Comparison of ENCODE assay signal across 11 mouse cellular contexts in genomic region chr13:75981901-75982300, GRCm38 (mm10). TPM values are rescaled to one million over a fixed set of nuclear protein-coding genes. Genes with fewer than 3 reads are reported as not detected.
A peak's percentile ranks its signal among the peaks of the same experiment; 100 is the strongest.
DNase-seq lines count a peak whose midpoint lies in the region; TF ChIP-seq lines count a peak whose summit lies in the region.
"Had no signal": no experiment of that assay in that cellular context is flagged by ENCODE, and none has a peak within 500 bp of the region (broad histone marks: within the 10 kb centered on the region; RNA-seq: fewer than 3 reads in every experiment).

No protein-coding gene starts in this region.

- H3K27me3 ChIP-seq in CH12.LX (replicated peaks) = no peaks in the 10 kb centered on the region
- H3K27me3 ChIP-seq: limb, embryonic 15.5 days had no signal

- no peaks in the 10 kb centered on the region for H3K79me2 ChIP-seq in CH12.LX (replicated peaks; ENCODE audit: control insufficient read depth, extremely low read depth, insufficient read depth, poor library complexity, severe bottlenecking)

- H3K36me3 ChIP-seq in CH12.LX (replicated peaks in 1 of 2; ENCODE audit: control insufficient read depth in 1 of 2, insufficient read depth in 1 of 2, low read length in 1 of 2) = no peaks in the 10 kb centered on the region
- H3K36me3 ChIP-seq: limb, embryonic 15.5 days had no signal

- dilution Hi-C loops in CH12.LX (cut with MboI; ENCODE audit: extremely low pct_ligation_motif_present, extremely low pct_unique_long_range_greater_than_20kb, low sequenced_read_pairs) = no loop called here

- no peaks in the 10 kb centered on the region for H3K9me3 ChIP-seq in CH12.LX (replicated peaks; ENCODE audit: low read length)
- H3K9me3 ChIP-seq: limb, embryonic 15.5 days had no signal

- H3K27ac ChIP-seq in CH12.LX (ENCODE audit: insufficient read depth, low read depth) = no peak overlapping the region
- H3K27ac ChIP-seq: limb, embryonic 15.5 days had no signal

- H3K9ac ChIP-seq in CH12.LX (ENCODE audit: insufficient read depth, low read depth) = no peak overlapping the region
- H3K9ac ChIP-seq: limb, embryonic 15.5 days had no signal

- TF ChIP-seq CTCF in CH12.LX (conservative IDR thresholded peaks at IDR 0.05 in 1 of 2, IDR thresholded peaks at IDR 0.05 in 1 of 2; ENCODE audit: low read depth in 2 of 2, low read length in 2 of 2) = peak in 1 of 2 experiments; percentile 65; a peak in 3 of 4 replicates

- no peak for TF ChIP-seq POLR2A in CH12.LX (IDR thresholded peaks at IDR 0.05; ENCODE audit: low read depth, low read length)

- H3K4me3 ChIP-seq in CH12.LX (replicated peaks in 1 of 3; ENCODE audit: low read depth in 2 of 3, low read length in 2 of 3, poor library complexity in 1 of 3) = no peak overlapping the region
- H3K4me3 ChIP-seq: limb, embryonic 15.5 days had no signal

- peak; percentile 7 to 32 for DNase-seq in kidney, adult 8-10 months
- DNase-seq in kidney, postnatal 10 days = no peak
- DNase-seq in 416B (ENCODE audit: low read depth) = peak; percentile 68
- peak; percentile 29 for DNase-seq in CH12.LX (ENCODE audit: extremely low read depth)
- DNase-seq in induced T-regulatory cell, adult 2 months (ENCODE audit: low read depth) = peak; percentile 38
- no peak for DNase-seq in layer of hippocampus, postnatal 36 days
- no peak for DNase-seq in layer of hippocampus, adult 11-12 months (ENCODE audit: low spot score)
- no peak for DNase-seq in adrenal gland, postnatal 25 days
- DNase-seq: cerebellum, adult 8-10 months had no signal

- TF ChIP-seq EP300 in CH12.LX (IDR thresholded peaks at IDR 0.05; ENCODE audit: low read length) = no peak

- peak; percentile 53 for TF ChIP-seq RAD21 in CH12.LX (IDR thresholded peaks at IDR 0.05; ENCODE audit: low read depth, low read length)

- no peaks in the 10 kb centered on the region for H3K4me1 ChIP-seq in CH12.LX (ENCODE audit: control insufficient read depth in 1 of 2, insufficient read depth in 2 of 2)
- H3K4me1 ChIP-seq: limb, embryonic 15.5 days had no signal

- in situ Hi-C loops in CH12.LX (cut with MboI; ENCODE audit: low pct_ligation_motif_present, low pct_unique_long_range_greater_than_20kb, low sequenced_read_pairs) = no loop called here

- no peak overlapping the region for H3K4me2 ChIP-seq in CH12.LX (ENCODE audit: insufficient read depth, low read depth, poor library complexity, severe bottlenecking)
- H3K4me2 ChIP-seq: limb, embryonic 15.5 days had no signal

TF ChIP-seq in CH12.LX, 34 proteins besides CTCF, POLR2A, EP300 and RAD21:
- TF ChIP-seq ELF1 (IDR thresholded peaks at IDR 0.05; ENCODE audit: low read depth, low read length) = no peak
- TF ChIP-seq E2F4 (IDR thresholded peaks at IDR 0.05; ENCODE audit: insufficient replicate concordance, low read depth, low read length) = no peak
- TF ChIP-seq JUN (IDR thresholded peaks at IDR 0.05; ENCODE audit: insufficient read depth, low read depth, low read length) = no peak
- TF ChIP-seq SMC3 (IDR thresholded peaks at IDR 0.05; ENCODE audit: low read depth, low read length) = peak; percentile 55
- no peak for TF ChIP-seq MXI1 (IDR thresholded peaks at IDR 0.05; ENCODE audit: low read depth, low read length)
- TF ChIP-seq MAX (IDR thresholded peaks at IDR 0.05; ENCODE audit: low read length) = no peak

RNA-seq across cellular contexts. Expression of gene Spata9, which starts 15.0 kb away (rescaled TPM):
- total RNA-seq in CH12.LX (2012; rRNA removed) (not detected in 2 replicates), CH12.LX (2014; rRNA removed) (not detected in 2 replicates)
- polyA plus RNA-seq in CH12.LX (2012; ENCODE audit: insufficient read length, low read depth) = 0.36 and 0.48 TPM in 2 replicates
- not detected for total RNA-seq in layer of hippocampus, postnatal 36 days (2021)
- not detected in 2 replicates for total RNA-seq in adrenal gland, postnatal 25 days (2021)
- polyA plus RNA-seq: large intestine, adult 2 months had no signal

RNA-seq across cellular contexts. Expression of gene Rfesd, which starts 36.6 kb away (rescaled TPM):
- total RNA-seq in CH12.LX (2012; rRNA removed) = 7.8 and 8.0 TPM in 2 replicates
- total RNA-seq in CH12.LX (2014; rRNA removed) = 15.9 and 17.7 TPM in 2 replicates
- 9.7 and 13.5 TPM in 2 replicates for polyA plus RNA-seq in CH12.LX (2012; ENCODE audit: insufficient read length, low read depth)
- 10 to 100 TPM; 15.8 to 20.8 TPM for total RNA-seq in layer of hippocampus, postnatal 36 days (2021)
- 27.7 and 30.7 TPM in 2 replicates for total RNA-seq in adrenal gland, postnatal 25 days (2021)

RNA-seq across cellular contexts. Expression of gene Rhobtb3, which starts 38.2 kb away (rescaled TPM):
- 3.6 and 3.9 TPM in 2 replicates for total RNA-seq in CH12.LX (2012; rRNA removed)
- total RNA-seq in CH12.LX (2014; rRNA removed) = 3.4 and 4.2 TPM in 2 replicates
- polyA plus RNA-seq in CH12.LX (2012; ENCODE audit: insufficient read length, low read depth) = 1.6 and 2.0 TPM in 2 replicates
- total RNA-seq in layer of hippocampus, postnatal 36 days (2021) = 10 to 100 TPM; 16.7 to 17.7 TPM
- 7.7 and 9.3 TPM in 2 replicates for total RNA-seq in adrenal gland, postnatal 25 days (2021)

Comparison
In these comparisons a context has a peak if more than half of its experiments do, and no peak if none do; other contexts are left out.
1. DNase-seq: peak in kidney, adult 8-10 months (2 of 2), 416B (single experiment), CH12.LX (single experiment) and induced T-regulatory cell, adult 2 months (single experiment); none in kidney, postnatal 10 days (single experiment), layer of hippocampus, postnatal 36 days (0 of 2), layer of hippocampus, adult 11-12 months (single experiment) and adrenal gland, postnatal 25 days (single experiment).